Mouse (Mus musculus) G1E (cell line): ENCODE data around the gene Col9a1. TPM values are rescaled to one million over a fixed set of nuclear protein-coding genes. Genes with fewer than 3 reads are reported as not detected.

ENCODE experiments used
- ATAC-seq: 2 replicates; pipeline ENCODE4 v1.8.0; 2016; ENCODE audit warnings: mild to moderate bottlenecking; ENCODE audit not compliant: insufficient number of reproducible peaks, poor library complexity, low FRiP score, severe bottlenecking; ENCODE audit errors: extremely low read depth
- DNase-seq: peaks from one replicate; pipeline ENCODE4 v3.0.0; 2012; ENCODE audit warnings: low spot score
- H3K27me3 ChIP-seq: 2 replicates; pipeline ENCODE4 v1.6.1; 2012; ENCODE audit warnings: mild to moderate bottlenecking, low read length, inconsistent platforms; ENCODE audit not compliant: insufficient read depth
- H3K36me3 ChIP-seq: replicated peaks from 2 replicates; pipeline ENCODE3; 2012; ENCODE audit warnings: mild to moderate bottlenecking, inconsistent platforms
- H3K4me1 ChIP-seq: 2 replicates; pipeline ENCODE4 v1.6.1; 2012; ENCODE audit warnings: low read depth, low read length, inconsistent platforms, mixed read lengths; ENCODE audit not compliant: insufficient read depth
- H3K4me3 ChIP-seq: 2 replicates; pipeline ENCODE4 v1.5.1; 2012; ENCODE audit warnings: low read depth, mild to moderate bottlenecking, inconsistent platforms, low read length, moderate library complexity, mixed read lengths
- H3K9me3 ChIP-seq: replicated peaks from 2 replicates; pipeline ENCODE4 v1.6.1; 2012; ENCODE audit warnings: inconsistent platforms
- CTCF ChIP-seq: IDR thresholded peaks from 2 replicates; pipeline ENCODE4 v1.5.1; 2012; ENCODE audit warnings: low read depth, low read length, inconsistent platforms, mixed read lengths
- GATA1 ChIP-seq: IDR thresholded peaks from 2 replicates; pipeline ENCODE4 v1.6.1; 2012; ENCODE audit warnings: borderline replicate concordance, low read length, inconsistent platforms, mixed read lengths
- GATA2 ChIP-seq: IDR thresholded peaks from 2 replicates; pipeline ENCODE4 v1.6.1; 2012; ENCODE audit warnings: low read depth, low read length, inconsistent platforms, borderline replicate concordance
- POLR2AphosphoS5 ChIP-seq: IDR thresholded peaks from 2 replicates; pipeline ENCODE4 v1.6.1; 2012; ENCODE audit warnings: low read depth, low read length, inconsistent platforms; ENCODE audit not compliant: insufficient replicate concordance
- TAL1 ChIP-seq: conservative IDR thresholded peaks from 2 replicates; pipeline ENCODE4 v1.6.1; 2012; ENCODE audit warnings: low read depth, low read length, inconsistent platforms, mixed read lengths
- polyA plus RNA-seq: library from polyadenylated mRNA; stranded (reverse); fragments of >175 nt; gene quantifications from 2 replicates; pipeline ENCODE4 v1.2.3, GENCODE M21; 2012
- total RNA-seq, 2 experiments: library from RNA; stranded (forward) in 1 of 2; stranded (reverse) in 1 of 2; fragments of 200-1000 nt in 1 of 2; fragments of >200 nt in 1 of 2; fragmentation: Nextera tagmentation in 1 of 2; gene quantifications; 2 replicates each; pipeline ENCODE4 v1.2.3; 2014 to 2017

Gene Col9a1
- not detected in 2 replicates for total RNA-seq (2014; fragmentation: Nextera tagmentation)
- 0.12 and 0.22 TPM in 2 replicates for total RNA-seq (2017)
- polyA plus RNA-seq, result not detected in 2 replicates

DNA sequence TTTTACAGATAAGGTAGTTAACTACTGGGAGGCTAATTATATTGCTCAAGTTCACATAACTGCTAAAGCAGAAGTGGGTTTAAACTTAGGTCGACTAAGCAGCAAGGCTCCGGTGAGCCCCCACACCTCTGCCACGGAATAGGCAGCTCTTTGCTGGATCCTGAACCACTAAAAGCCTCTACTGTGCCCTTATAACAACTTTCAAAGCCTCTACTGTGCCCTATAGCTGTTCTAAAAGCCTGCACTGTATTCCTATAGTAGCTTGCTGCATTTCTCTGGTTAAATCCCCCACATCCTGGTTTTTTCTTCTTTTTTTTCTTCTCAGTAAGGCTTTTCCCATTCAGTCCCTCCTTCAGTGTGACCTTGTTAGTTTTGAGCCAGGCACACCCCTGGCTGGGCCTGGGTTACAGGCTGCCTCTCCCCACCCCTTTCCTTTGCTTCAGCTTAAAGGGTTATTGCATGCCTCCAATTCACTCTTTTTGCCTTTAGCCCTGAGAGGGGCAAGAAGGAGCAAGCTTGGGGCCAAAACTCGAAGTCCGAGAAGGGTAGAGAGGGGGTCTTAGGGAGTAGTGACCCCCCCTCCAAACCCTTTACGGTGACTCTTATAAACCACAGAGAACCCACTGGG, at the start of gene Col9a1:
Gene Col9a1, plus strand, starts transcription at position 387 of the 628 bp plus-strand sequence.
- ATAC-seq (no peak), DNase-seq (no peak)
- Histone ChIP-seq H3K4me1 (no peaks in the 10 kb centered on the region), H3K36me3 (no peaks in the 10 kb centered on the region), H3K9me3 (no peaks in the 10 kb centered on the region), H3K4me3 (no peak within 1 kb of the TSS), H3K27me3 (no peaks in the 10 kb centered on the region)
- no peak for TF ChIP-seq GATA2
- TF ChIP-seq TAL1, result no peak
- TF ChIP-seq POLR2AphosphoS5, result no peak
- no peak for TF ChIP-seq CTCF
- TF ChIP-seq GATA1, result no peak

DNA sequence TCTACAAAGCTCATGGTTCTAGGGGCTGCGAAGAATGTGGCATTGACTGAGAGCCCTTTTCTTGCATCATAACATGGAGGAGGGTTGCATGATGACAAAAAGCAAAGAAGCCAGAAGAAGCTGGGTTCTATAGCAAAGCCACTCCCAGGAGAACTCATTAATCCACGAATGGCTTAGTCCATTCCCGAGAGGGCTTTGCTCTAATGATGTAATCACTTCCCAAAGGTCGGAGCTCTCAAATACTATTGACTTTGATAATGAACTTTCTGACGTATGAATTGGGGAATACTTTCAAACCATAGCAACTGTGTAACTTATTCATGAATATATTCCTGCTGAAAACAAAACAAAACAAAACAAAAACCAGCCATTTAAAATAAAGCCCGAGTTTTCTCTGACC, 49.5 kb upstream of the Col9a1 start:
- Histone ChIP-seq H3K36me3 (no peaks in the 10 kb centered on the region), H3K4me3 (no peak overlapping the region), H3K27me3 (no peaks in the 10 kb centered on the region), H3K4me1 (no peaks in the 10 kb centered on the region), H3K9me3 (no peaks in the 10 kb centered on the region)
- ATAC-seq (no peak), DNase-seq (no peak)
- TF ChIP-seq GATA1, result no peak
- TF ChIP-seq POLR2AphosphoS5, result no peak
- TF ChIP-seq CTCF, result no peak
- no peak for TF ChIP-seq GATA2
- TF ChIP-seq TAL1, result no peak

DNA sequence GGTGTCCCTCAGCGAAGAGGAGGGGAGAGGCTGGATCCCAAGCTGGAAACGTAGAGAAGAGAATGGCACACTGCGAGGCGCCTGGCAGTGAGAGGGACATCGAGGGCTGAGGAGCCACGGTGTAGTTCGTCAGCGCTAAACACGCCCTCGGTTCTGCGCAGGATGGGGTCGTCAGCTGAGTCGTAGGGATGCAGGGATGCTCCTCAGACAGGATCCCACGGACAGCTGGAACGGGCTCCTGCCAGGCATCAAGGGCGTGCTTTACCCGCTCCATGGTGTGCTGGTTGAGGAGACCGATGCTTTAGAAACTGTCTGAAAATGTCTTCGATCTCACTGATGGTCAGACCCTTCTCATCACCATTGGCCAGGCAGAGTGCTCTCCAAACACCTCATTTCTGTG, 43.6 kb upstream of the Col9a1 start:
- 0 out of 2 replicates have a peak overlapping the region, but pooled peaks have one; percentile 2 for H3K4me3 ChIP-seq
- no peak for ATAC-seq
- TF ChIP-seq GATA2, result no peak
- no peak for TF ChIP-seq TAL1
- no peak for TF ChIP-seq GATA1
- TF ChIP-seq CTCF, result no peak
- TF ChIP-seq POLR2AphosphoS5, result no peak

DNA sequence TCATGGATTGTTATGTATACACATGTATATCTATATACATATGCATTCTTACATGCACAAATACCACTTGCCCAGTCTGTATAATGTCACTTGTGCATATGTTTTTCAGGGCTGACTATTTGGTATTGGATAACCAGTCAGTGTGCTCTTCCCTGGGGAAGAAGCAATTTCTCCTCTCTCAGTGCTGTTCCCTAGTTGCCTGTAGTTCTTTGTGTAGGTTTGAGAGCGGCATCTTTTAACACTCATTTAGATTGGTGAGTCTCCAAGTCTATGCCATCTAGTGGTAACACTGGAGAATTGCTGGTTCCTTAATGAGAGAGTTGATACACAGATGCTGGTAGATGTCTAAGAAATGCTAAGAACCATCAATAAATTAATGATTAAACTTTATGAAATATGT, 42.6 kb upstream of the Col9a1 start:
- TF ChIP-seq POLR2AphosphoS5 (no peak), CTCF (peak; percentile 80), TAL1 (no peak)
- no peaks in the 10 kb centered on the region for H3K9me3 ChIP-seq
- H3K36me3 ChIP-seq, result no peaks in the 10 kb centered on the region
- no peak overlapping the region for H3K4me3 ChIP-seq
- peaks cover 3% of the 10 kb centered on the region; the same call in 1 of the 2 replicates for H3K4me1 ChIP-seq
- ATAC-seq (no peak), DNase-seq (peak; percentile 6)
- peaks cover 3% of the 10 kb centered on the region; the same call in 1 of the 2 replicates for H3K27me3 ChIP-seq

More for the DNA sequence above, 43.6 kb upstream of the Col9a1 start:
- no peaks in the 10 kb centered on the region for H3K36me3 ChIP-seq
- H3K9me3 ChIP-seq, result no peaks in the 10 kb centered on the region
- H3K27me3 ChIP-seq, result peaks cover 3% of the 10 kb centered on the region; the same call in 1 of the 2 replicates
- no peak for DNase-seq
- peaks cover 3% of the 10 kb centered on the region; the same call in 1 of the 2 replicates for H3K4me1 ChIP-seq

DNA sequence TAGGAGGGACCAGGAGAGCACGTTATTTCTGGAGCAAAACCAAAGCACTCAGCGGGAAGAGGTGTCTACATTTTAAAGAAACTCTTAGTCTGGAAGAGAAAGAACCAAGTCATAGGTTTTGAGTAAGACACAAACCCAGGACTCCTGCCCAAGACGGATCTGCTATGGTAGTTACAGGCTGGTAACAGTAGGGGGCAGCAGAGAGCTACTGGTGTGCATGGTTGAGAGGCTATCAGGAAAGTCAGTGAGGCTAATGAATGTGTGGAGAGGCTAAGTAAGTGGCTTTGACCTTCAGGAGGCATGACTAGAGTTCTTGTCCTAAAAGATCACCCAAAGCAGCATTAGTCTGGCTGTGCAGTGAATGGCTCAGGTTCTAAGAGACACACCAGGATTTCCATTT, 40.3 kb upstream of the Col9a1 start:
- ATAC-seq, result peak; percentile 70
- TF ChIP-seq TAL1 (no peak), CTCF (peak; percentile 99)

DNA sequence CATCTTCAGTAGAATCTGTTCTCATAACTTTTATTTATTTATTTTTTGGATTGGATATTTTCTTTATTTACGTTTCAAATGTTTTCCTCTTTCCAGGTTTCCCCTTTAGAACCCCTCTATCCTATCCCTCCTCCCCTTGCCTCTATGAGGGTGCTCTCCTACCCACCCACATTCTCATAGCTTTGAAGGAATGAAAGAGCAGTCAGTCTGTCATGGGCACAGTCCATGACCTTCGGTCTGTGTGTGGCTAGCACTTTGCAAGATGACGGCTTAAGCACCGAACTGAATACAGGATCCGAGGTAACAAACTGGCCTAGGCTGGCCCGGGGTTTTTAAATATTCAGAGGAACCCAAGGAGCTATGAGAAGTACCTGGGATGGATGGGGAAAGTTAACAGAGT, 36.9 kb upstream of the Col9a1 start:
- ATAC-seq (no peak), DNase-seq (no peak)
- Histone ChIP-seq H3K4me1 (no peaks in the 10 kb centered on the region), H3K27me3 (no peaks in the 10 kb centered on the region; the same call in 1 of the 2 replicates), H3K4me3 (no peak overlapping the region), H3K36me3 (no peaks in the 10 kb centered on the region), H3K9me3 (no peaks in the 10 kb centered on the region)
- TF ChIP-seq GATA2, result no peak
- TF ChIP-seq GATA1, result no peak
- TF ChIP-seq TAL1, result no peak
- TF ChIP-seq POLR2AphosphoS5, result no peak
- TF ChIP-seq CTCF, result no peak

More for the DNA sequence above, 40.3 kb upstream of the Col9a1 start:
- peaks cover 3% of the 10 kb centered on the region for H3K27me3 ChIP-seq
- H3K36me3 ChIP-seq, result no peaks in the 10 kb centered on the region
- H3K4me3 ChIP-seq, result no peak overlapping the region
- peaks cover 3% of the 10 kb centered on the region; the same call in 1 of the 2 replicates for H3K4me1 ChIP-seq
- no peaks in the 10 kb centered on the region for H3K9me3 ChIP-seq
- peak; percentile 12 for DNase-seq

DNA sequence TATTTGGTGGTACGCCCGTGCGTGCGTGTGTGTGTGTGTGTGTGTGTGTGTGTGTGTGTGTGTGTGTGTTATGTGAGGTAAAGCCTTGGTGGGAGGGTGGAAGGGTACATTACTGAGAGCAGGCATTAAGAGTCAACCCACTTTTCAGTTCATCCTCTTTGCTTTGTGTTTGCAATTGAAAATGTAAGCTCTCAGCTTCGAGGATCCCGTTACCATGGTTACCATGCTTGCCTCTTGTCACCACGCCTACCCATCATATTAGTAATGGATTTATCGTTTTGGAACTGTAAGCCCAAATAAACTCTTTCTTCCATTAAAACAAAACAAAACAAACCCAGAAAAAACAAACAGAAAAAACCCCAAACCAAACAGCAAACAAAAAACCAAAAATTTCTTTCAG, 33.9 kb upstream of the Col9a1 start:
- no peak for TF ChIP-seq CTCF
- no peak for TF ChIP-seq TAL1
- TF ChIP-seq GATA2, result no peak
- no peak for TF ChIP-seq GATA1
- TF ChIP-seq POLR2AphosphoS5, result no peak
- H3K9me3 ChIP-seq, result no peaks in the 10 kb centered on the region
- DNase-seq (no peak), ATAC-seq (no peak)
- no peaks in the 10 kb centered on the region for H3K4me1 ChIP-seq
- H3K4me3 ChIP-seq, result no peak overlapping the region
- no peaks in the 10 kb centered on the region; the same call in 1 of the 2 replicates for H3K27me3 ChIP-seq
- no peaks in the 10 kb centered on the region for H3K36me3 ChIP-seq
